Mouse (Mus musculus): ENCODE measurements around the gene Rpa2.

DNA sequence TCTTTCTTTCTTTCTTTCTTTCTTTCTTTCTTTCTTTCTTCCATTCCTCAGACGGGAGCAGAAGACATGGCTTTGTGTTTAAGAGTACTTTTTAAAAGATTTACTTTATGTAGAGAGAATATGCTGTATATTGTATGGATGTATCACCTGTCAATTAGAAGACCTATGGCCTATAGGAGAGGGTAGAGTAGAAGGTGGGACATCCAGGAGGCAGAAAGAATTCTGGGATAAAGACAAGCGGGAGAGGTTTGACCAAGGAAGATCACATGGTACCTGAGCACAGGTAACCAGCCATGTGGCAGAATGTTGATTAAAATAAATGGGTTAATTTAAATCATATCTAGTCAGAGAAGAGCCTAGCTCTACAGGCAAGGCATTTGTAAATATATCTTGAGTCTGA lies 33.4 kb upstream of the Rpa2 start:
- TF ChIP-seq POLR2A (IDR thresholded peaks at IDR 0.05; ENCODE audit: borderline replicate concordance, control insufficient read depth, low read depth, low read length): no peak
- no peak for TF ChIP-seq CTCF (IDR thresholded peaks at IDR 0.05; ENCODE audit: control insufficient read depth, insufficient read depth, low read length)
